Mouse (Mus musculus): ENCODE measurements at regions not wholly inside any gene's neighbourhood (a gene's known extent, or its start where the extent isn't known, plus 50 kb on each side); places are given as distances from the start of the nearest gene placed in this dataset.
A peak's percentile ranks its signal among the peaks of the same experiment; 100 is the strongest.

DNA sequence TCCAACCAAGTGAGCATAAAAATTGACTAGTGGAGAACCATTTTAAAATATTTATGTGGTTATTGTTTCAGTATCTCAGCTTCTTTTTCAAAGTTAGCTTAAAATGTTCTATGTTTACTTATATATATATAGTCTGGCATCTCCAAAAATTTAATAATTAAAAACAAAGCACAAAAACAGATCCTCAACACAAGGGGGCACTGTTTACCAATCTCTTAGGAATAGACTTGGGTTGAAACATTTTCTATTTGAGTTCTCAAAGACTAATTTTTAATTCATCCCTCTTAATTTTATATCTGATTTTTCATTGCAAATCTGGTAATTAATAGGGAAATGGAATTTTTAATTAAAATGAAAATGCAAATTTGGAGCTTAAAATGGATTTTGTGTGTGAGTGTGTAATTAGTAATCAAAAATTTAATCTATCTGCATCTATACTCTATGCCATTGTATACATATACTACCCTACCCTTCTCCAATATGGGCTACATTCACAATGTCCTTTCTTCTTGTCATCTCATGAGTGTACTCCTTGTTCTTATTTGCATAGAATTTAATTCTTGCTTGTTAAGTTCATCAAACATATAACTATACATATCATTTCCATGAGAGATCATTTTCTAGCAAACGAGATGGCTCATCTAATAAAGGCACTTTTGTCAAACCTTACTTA is 329.6 kb upstream of the Kcnh7 start:
- Histone ChIP-seq H3K36me3 (ENCODE audit: control insufficient read depth, insufficient read depth, low read length) (no peaks in the 10 kb centered on the region), H3K27ac (ENCODE audit: insufficient read depth, low read depth, low read length) (no peak overlapping the region), H3K4me3 (ENCODE audit: insufficient read depth, low read depth, low read length) (no peak overlapping the region), H3K4me1 (ENCODE audit: control insufficient read depth, insufficient read depth, low read length) (no peaks in the 10 kb centered on the region), H3K27me3 (replicated peaks; ENCODE audit: control insufficient read depth, insufficient read depth, low read length) (no peaks in the 10 kb centered on the region)
- TF ChIP-seq POLR2A (IDR thresholded peaks at IDR 0.05; ENCODE audit: low read depth, low read length): no peak
- TF ChIP-seq CTCF (conservative IDR thresholded peaks at IDR 0.05; ENCODE audit: insufficient read depth, insufficient read length, low read depth, low read length): no peak
- WGBS: 87% methylated on average over 1 of the region's 1 CpGs
- peak; percentile 20 for DNase-seq

DNA sequence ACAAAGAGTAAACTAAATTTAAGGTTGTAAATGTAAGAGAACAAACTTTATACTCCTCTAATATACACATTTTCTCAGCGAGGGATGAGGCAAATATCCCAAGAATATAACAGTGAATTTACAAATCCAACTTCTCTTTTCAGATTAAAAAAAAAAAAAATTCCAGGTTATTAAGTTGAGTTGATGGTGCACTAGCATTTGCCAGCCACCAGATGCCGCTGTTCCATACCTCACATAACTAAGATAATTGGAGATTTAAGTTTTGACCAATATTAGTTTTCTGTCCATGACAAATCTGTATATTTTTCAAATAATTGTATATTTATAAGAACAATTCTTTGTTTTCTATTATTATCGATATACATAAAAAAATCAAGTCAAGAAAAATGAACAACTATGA is 319.9 kb upstream of the Kcnh7 start:
- H3K4me3 ChIP-seq (ENCODE audit: insufficient read depth, low read depth, low read length): no peak overlapping the region
- no peak overlapping the region for H3K27ac ChIP-seq (ENCODE audit: insufficient read depth, low read depth, low read length)
- H3K36me3 ChIP-seq (ENCODE audit: control insufficient read depth, insufficient read depth, low read length): no peaks in the 10 kb centered on the region
- no peaks in the 10 kb centered on the region for H3K27me3 ChIP-seq (replicated peaks; ENCODE audit: control insufficient read depth, insufficient read depth, low read length)
- peak; percentile 42 for TF ChIP-seq CTCF (conservative IDR thresholded peaks at IDR 0.05; ENCODE audit: insufficient read depth, insufficient read length, low read depth, low read length)
- no peak for TF ChIP-seq POLR2A (IDR thresholded peaks at IDR 0.05; ENCODE audit: low read depth, low read length)
- WGBS: 11% methylated on average over 3 of the region's 3 CpGs
- DNase-seq: no peak
- H3K4me1 ChIP-seq (ENCODE audit: control insufficient read depth, insufficient read depth, low read length): no peaks in the 10 kb centered on the region

DNA sequence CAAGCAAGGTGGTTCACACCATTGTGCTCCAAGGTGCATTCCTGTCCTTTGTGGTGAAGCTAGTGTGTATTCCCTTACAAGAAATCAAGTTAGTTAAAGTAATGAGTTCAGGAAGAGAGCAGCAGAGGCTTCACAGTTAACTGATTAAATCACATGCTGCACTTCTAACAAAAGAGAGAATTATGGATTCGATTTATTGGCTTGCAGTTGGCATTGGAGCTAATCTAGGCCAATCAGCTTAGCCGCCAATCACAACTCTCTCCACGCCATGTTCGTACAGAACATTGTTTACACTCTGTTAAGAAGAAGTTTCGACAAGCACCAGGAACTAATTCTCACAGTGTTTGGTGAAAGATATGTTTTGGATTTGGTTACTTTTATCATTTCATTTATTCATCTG is 292.3 kb upstream of the Kcnh7 start:
- WGBS: 81% methylated on average over 5 of the region's 5 CpGs
- Histone ChIP-seq H3K27ac (ENCODE audit: insufficient read depth, low read depth, low read length) (no peak overlapping the region), H3K4me1 (ENCODE audit: control insufficient read depth, insufficient read depth, low read length) (no peaks in the 10 kb centered on the region), H3K27me3 (replicated peaks; ENCODE audit: control insufficient read depth, insufficient read depth, low read length) (no peaks in the 10 kb centered on the region), H3K36me3 (ENCODE audit: control insufficient read depth, insufficient read depth, low read length) (no peaks in the 10 kb centered on the region), H3K4me3 (ENCODE audit: insufficient read depth, low read depth, low read length) (no peak overlapping the region)
- TF ChIP-seq POLR2A (IDR thresholded peaks at IDR 0.05; ENCODE audit: low read depth, low read length) (no peak), CTCF (conservative IDR thresholded peaks at IDR 0.05; ENCODE audit: insufficient read depth, insufficient read length, low read depth, low read length) (no peak)
- DNase-seq: no peak

DNA sequence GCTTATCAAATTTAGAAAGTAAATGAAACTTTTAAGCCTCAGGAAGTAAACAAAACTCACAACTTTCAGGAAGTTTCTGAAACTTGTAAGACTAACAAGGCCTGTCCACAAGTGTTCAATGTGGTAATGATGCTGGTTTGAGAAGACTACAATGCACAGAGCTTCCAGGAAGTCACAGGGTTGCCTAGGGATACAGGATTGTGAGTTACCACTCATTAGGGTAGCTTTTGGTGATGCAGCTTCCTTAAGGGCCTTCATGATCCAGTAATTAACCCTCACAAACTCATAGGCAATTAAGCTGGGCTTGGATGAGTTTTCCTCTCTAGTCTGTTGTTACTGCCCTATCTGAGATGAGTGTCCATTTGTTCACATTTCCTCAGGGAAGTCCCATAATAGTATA is 291.2 kb upstream of the Kcnh7 start:
- Histone ChIP-seq H3K4me1 (ENCODE audit: control insufficient read depth, insufficient read depth, low read length) (no peaks in the 10 kb centered on the region), H3K27me3 (replicated peaks; ENCODE audit: control insufficient read depth, insufficient read depth, low read length) (no peaks in the 10 kb centered on the region), H3K4me3 (ENCODE audit: insufficient read depth, low read depth, low read length) (no peak overlapping the region), H3K27ac (ENCODE audit: insufficient read depth, low read depth, low read length) (no peak overlapping the region), H3K36me3 (ENCODE audit: control insufficient read depth, insufficient read depth, low read length) (no peaks in the 10 kb centered on the region)
- no peak for DNase-seq
- TF ChIP-seq CTCF (conservative IDR thresholded peaks at IDR 0.05; ENCODE audit: insufficient read depth, insufficient read length, low read depth, low read length) (no peak), POLR2A (IDR thresholded peaks at IDR 0.05; ENCODE audit: low read depth, low read length) (no peak)

DNA sequence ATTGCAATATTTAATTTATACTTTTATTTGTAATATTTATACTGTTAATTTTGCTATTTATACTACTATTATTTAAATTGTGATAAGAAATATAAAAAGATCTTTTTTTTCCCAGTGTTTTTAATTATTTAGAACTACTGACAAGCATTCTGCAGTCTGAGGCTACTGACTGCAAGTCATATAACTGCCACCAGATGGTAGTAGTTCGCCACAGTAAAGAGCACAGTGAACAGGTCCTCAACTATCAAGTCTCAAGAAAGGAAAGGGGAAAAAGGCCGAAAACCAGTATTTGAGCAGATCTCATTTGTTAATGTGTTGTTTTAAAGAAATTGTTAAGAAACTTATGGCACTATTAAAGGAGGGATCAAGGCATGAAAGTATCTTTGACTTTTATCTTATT is 289.6 kb upstream of the Kcnh7 start:
- Histone ChIP-seq H3K27me3 (replicated peaks; ENCODE audit: control insufficient read depth, insufficient read depth, low read length) (no peaks in the 10 kb centered on the region), H3K27ac (ENCODE audit: insufficient read depth, low read depth, low read length) (no peak overlapping the region), H3K4me1 (ENCODE audit: control insufficient read depth, insufficient read depth, low read length) (no peaks in the 10 kb centered on the region), H3K4me3 (ENCODE audit: insufficient read depth, low read depth, low read length) (no peak overlapping the region), H3K36me3 (ENCODE audit: control insufficient read depth, insufficient read depth, low read length) (no peaks in the 10 kb centered on the region)
- DNase-seq: peak; percentile 51
- 19% methylated on average over 2 of the region's 2 CpGs for WGBS
- TF ChIP-seq CTCF (conservative IDR thresholded peaks at IDR 0.05; ENCODE audit: insufficient read depth, insufficient read length, low read depth, low read length) (0 out of 2 replicates have a peak, but pooled peaks have one; percentile 18), POLR2A (IDR thresholded peaks at IDR 0.05; ENCODE audit: low read depth, low read length) (no peak)

DNA sequence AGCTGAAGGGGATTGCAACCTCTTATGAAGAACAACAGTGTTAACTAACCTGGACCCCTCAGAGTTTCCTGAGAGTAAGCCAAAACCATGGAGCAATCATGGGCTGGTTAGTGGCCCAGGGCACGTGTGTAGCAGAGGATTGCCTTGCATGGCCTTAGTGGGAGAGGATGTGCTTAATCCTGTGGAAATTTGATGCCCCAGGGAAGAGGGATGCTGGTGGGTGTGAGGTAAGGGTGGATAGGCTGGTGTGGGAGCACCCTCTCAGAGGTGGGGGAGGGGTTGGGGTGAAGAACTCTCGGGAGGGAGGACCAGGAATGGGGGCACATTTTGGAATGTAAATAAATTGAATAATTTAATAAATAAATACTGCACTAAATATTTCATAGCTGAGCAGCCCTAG is 288.2 kb upstream of the Kcnh7 start:
- no peak for DNase-seq
- WGBS: 37% methylated on average over 2 of the region's 2 CpGs
- Histone ChIP-seq H3K4me1 (ENCODE audit: control insufficient read depth, insufficient read depth, low read length) (no peaks in the 10 kb centered on the region), H3K27me3 (replicated peaks; ENCODE audit: control insufficient read depth, insufficient read depth, low read length) (no peaks in the 10 kb centered on the region), H3K36me3 (ENCODE audit: control insufficient read depth, insufficient read depth, low read length) (no peaks in the 10 kb centered on the region), H3K27ac (ENCODE audit: insufficient read depth, low read depth, low read length) (no peak overlapping the region), H3K4me3 (ENCODE audit: insufficient read depth, low read depth, low read length) (no peak overlapping the region)
- TF ChIP-seq CTCF (conservative IDR thresholded peaks at IDR 0.05; ENCODE audit: insufficient read depth, insufficient read length, low read depth, low read length) (no peak), POLR2A (IDR thresholded peaks at IDR 0.05; ENCODE audit: low read depth, low read length) (no peak)

DNA sequence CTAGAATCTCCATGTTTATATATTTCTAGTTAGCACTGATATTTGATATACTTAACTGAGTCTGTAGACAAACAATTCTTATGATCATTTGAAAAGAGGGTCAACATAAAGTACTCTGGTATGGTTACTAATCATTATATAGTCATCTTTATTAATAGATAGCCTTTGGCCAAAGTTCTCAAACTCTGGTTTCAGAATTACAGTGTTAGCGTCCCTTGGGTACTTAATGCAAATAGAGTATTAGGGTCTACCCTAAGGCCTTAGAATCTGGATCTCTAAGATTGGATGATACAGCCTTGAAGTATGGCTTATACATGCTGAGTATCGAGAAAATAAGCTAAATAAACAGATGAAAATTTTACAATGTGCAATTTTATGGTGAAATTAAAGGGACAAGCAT is 275.0 kb upstream of the Kcnh7 start:
- H3K27me3 ChIP-seq (replicated peaks; ENCODE audit: control insufficient read depth, insufficient read depth, low read length): no peaks in the 10 kb centered on the region
- TF ChIP-seq CTCF (conservative IDR thresholded peaks at IDR 0.05; ENCODE audit: insufficient read depth, insufficient read length, low read depth, low read length) (no peak), POLR2A (IDR thresholded peaks at IDR 0.05; ENCODE audit: low read depth, low read length) (no peak)
- H3K27ac ChIP-seq (ENCODE audit: insufficient read depth, low read depth, low read length): no peak overlapping the region
- H3K4me1 ChIP-seq (ENCODE audit: control insufficient read depth, insufficient read depth, low read length): no peaks in the 10 kb centered on the region
- no peak for DNase-seq
- 85% methylated on average over 2 of the region's 2 CpGs for WGBS
- H3K36me3 ChIP-seq (ENCODE audit: control insufficient read depth, insufficient read depth, low read length): no peaks in the 10 kb centered on the region
- no peak overlapping the region for H3K4me3 ChIP-seq (ENCODE audit: insufficient read depth, low read depth, low read length)
